Mouse (Mus musculus) spleen, adult 2 months (tissue): ENCODE measurements around the gene Fgfr2.

Experiments
- CTCF ChIP-seq: fragments of 200-500 bp; IDR thresholded peaks from 2 replicates; pipeline ENCODE4 v1.5.1; 2011; ENCODE audit warnings: mild to moderate bottlenecking, inconsistent platforms; ENCODE audit not compliant: insufficient read depth, insufficient read length, insufficient replicate concordance; ENCODE audit errors: extremely low read depth
- POLR2A ChIP-seq: fragments of 200-500 bp; IDR thresholded peaks from 2 replicates; pipeline ENCODE4 v1.6.1; 2011; ENCODE audit warnings: low read depth, low read length, inconsistent platforms

DNA sequence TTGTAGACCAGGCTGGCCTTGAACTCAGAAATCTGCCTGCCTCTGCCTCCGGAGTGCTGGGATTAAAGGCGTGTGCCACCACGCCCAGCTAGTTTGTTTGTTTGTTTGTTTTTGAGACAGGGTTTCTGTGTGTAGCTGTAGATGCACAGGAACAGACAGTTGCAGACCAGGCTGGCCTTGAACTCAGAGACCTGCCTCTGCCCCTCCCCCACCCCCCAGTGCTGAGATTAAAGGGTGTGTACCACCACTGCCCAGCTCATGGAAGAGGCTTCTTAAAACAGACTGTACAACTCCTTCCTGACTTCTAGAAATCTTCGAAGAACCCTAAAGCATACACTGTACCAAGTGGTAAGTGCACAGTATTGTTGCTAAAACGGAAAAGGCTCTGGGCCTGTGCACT, 2577.7 kb downstream of the Fgfr2 start:
- no peak for TF ChIP-seq POLR2A
- no peak for TF ChIP-seq CTCF
